Mouse (Mus musculus): ENCODE results near the gene Exosc8. TPM values are rescaled to one million over a fixed set of nuclear protein-coding genes. Genes with fewer than 3 reads are reported as not detected.

Gene Exosc8
- polyA plus RNA-seq, 2 experiments: 64.1 to 84.5 TPM

DNA sequence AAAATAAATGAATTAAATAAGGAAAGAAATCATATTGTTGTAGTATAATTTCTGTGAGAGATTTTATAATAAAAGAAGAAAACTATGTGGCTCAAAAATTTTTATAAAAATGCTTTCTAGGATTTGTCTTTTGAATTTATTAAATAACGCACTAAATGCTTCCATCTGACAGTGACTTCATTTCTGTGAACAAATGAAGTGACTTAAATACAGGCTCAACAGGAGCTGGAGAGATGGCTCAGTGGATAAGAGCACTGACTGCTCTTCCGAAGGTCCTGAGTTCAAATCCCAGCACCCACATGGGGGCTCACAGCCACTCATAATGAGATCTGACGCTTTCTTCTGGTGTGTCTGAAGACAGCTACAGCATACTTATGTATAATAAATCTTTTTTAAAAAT, 50.0 kb downstream of the Exosc8 start:
- 75% methylated on average over 3 of the region's 3 CpGs for WGBS (ENCODE audit: insufficient replicate concordance)
- TF ChIP-seq EP300 (IDR thresholded peaks at IDR 0.05; ENCODE audit: low read depth): no peak
- TF ChIP-seq CTCF (IDR thresholded peaks at IDR 0.05; ENCODE audit: low read depth): no peak
- no peak overlapping the region for H3K4me2 ChIP-seq (ENCODE audit: low read depth)
- peaks cover 0 to 7% of the 10 kb centered on the region in 2 experiments; a peak in 1 of 4 replicates for H3K4me1 ChIP-seq (replicated peaks; ENCODE audit: control insufficient read depth in 2 of 2, insufficient read depth in 2 of 2, low read length in 1 of 2)
- no peak for DNase-seq (ENCODE audit: low read depth in 3 of 3, low spot score in 3 of 3)
- no peaks in the 10 kb centered on the region for H3K9me3 ChIP-seq (ENCODE audit: control insufficient read depth, low read length)
- no peaks in the 10 kb centered on the region for H3K36me3 ChIP-seq (replicated peaks; ENCODE audit: control insufficient read depth, insufficient read depth, low read depth)
- H3K9ac ChIP-seq (replicated peaks): no peak overlapping the region
- ATAC-seq (ENCODE audit: insufficient read depth): no peak
- no peaks in the 10 kb centered on the region for H3K27me3 ChIP-seq (ENCODE audit: control insufficient read depth, insufficient read depth, low read length)
- no peak overlapping the region for H3K27ac ChIP-seq
- H3K4me3 ChIP-seq (ENCODE audit: insufficient read depth in 1 of 2, low read depth in 2 of 2, low read length in 2 of 2): no peak overlapping the region

DNA sequence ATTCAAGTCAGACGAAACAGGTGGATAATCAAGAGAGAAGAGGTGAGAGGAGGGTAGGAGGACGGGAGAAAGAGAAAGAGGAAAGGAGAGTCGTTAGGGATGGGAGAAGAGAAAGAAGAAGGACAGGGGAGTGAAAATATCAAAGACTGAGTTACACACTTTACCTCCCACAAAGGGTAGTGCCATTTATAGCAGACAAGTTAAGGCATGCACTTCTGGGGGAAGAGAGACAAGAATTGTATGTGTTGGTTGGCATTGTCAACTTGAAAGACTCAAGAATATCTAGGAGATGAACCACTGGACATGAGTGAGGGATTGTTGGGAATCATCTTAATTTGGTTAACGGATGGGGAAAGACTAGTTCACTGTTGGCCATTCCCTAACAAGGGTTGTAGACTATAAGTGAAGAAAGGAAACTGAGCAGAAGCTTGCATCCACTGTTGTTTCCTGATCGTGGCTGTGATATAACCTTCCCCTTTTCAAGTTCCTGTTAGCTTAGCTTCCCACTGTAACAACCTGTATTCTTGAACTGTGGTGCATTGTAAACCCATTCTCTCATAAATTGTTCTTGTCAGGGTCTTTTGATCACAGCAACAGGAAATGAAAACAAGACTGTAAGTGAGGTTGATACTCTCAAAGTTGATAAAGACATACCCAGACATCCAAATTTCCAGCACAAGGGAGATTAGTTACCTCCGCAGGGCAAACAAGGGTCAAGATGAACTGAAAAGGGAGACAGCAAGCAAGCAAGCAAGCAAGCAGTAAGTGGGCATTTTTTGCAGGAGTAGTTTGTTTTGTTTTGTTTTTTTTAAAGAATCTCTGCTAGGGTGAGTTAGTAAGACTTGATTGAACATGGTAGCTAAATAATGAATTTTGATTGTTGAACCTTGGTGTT, 53.6 kb downstream of the Exosc8 start:
- Histone ChIP-seq H3K4me2 (ENCODE audit: low read depth) (no peak overlapping the region), H3K36me3 (replicated peaks; ENCODE audit: control insufficient read depth, insufficient read depth, low read depth) (no peaks in the 10 kb centered on the region), H3K27ac (no peak overlapping the region), H3K4me3 (ENCODE audit: insufficient read depth in 1 of 2, low read depth in 2 of 2, low read length in 2 of 2) (no peak overlapping the region), H3K9ac (replicated peaks) (no peak overlapping the region), H3K9me3 (ENCODE audit: control insufficient read depth, low read length) (no peaks in the 10 kb centered on the region), H3K27me3 (ENCODE audit: control insufficient read depth, insufficient read depth, low read length) (no peaks in the 10 kb centered on the region), H3K4me1 (replicated peaks; ENCODE audit: control insufficient read depth in 2 of 2, insufficient read depth in 2 of 2, low read length in 1 of 2) (peaks cover 0 to 7% of the 10 kb centered on the region in 2 experiments; a peak in 1 of 4 replicates)
- WGBS (ENCODE audit: insufficient replicate concordance): 29% methylated on average over 6 of the region's 6 CpGs
- DNase-seq (ENCODE audit: low read depth in 3 of 3, low spot score in 3 of 3): no peak
- no peak for TF ChIP-seq CTCF (IDR thresholded peaks at IDR 0.05; ENCODE audit: low read depth)
- TF ChIP-seq EP300 (IDR thresholded peaks at IDR 0.05; ENCODE audit: low read depth): no peak
- ATAC-seq (ENCODE audit: insufficient read depth): no peak

Other genes with a start within 250 kb of the Exosc8 start
- gene Supt20, start 42.6 kb downstream of the Exosc8 start, polyA plus RNA-seq (2012; rRNA removed): 22.3 and 23.5 TPM in 2 replicates
- gene Supt20, start 42.6 kb downstream of the Exosc8 start, polyA plus RNA-seq (2014; fragmentation: Nextera tagmentation; extraction: Ambion mirVana): 23.9 and 24.6 TPM in 2 replicates
- not detected in 2 replicates for gene Gm21958, start 21.0 kb downstream of the Exosc8 start, polyA plus RNA-seq (2012; rRNA removed)
- not detected in 2 replicates for gene Gm21958, start 21.0 kb downstream of the Exosc8 start, polyA plus RNA-seq (2014; fragmentation: Nextera tagmentation; extraction: Ambion mirVana)
- gene Alg5, start 146 bp upstream of the Exosc8 start, polyA plus RNA-seq (2012; rRNA removed): 8.2 and 12.2 TPM in 2 replicates
- 25.4 and 29.3 TPM in 2 replicates for gene Alg5, start 146 bp upstream of the Exosc8 start, polyA plus RNA-seq (2014; fragmentation: Nextera tagmentation; extraction: Ambion mirVana)
- 0.05 and 0.07 TPM in 2 replicates for gene Smad9, start 20.2 kb upstream of the Exosc8 start, polyA plus RNA-seq (2012; rRNA removed)
- 0.04 TPM in 1 of 2 replicates, not detected in the other for gene Smad9, start 20.2 kb upstream of the Exosc8 start, polyA plus RNA-seq (2014; fragmentation: Nextera tagmentation; extraction: Ambion mirVana)
- 7.9 and 16.4 TPM in 2 replicates for gene Rfxap, start 72.4 kb upstream of the Exosc8 start, polyA plus RNA-seq (2012; rRNA removed)
- 15.2 and 17.3 TPM in 2 replicates for gene Rfxap, start 72.4 kb upstream of the Exosc8 start, polyA plus RNA-seq (2014; fragmentation: Nextera tagmentation; extraction: Ambion mirVana)
- 1.3 and 1.5 TPM in 2 replicates for gene Sertm1, start 180.5 kb upstream of the Exosc8 start, polyA plus RNA-seq (2012; rRNA removed)
- gene Sertm1, start 180.5 kb upstream of the Exosc8 start, polyA plus RNA-seq (2014; fragmentation: Nextera tagmentation; extraction: Ambion mirVana): 0.27 and 0.38 TPM in 2 replicates

Data from liver, embryonic 14.5 days (tissue).